Mouse (Mus musculus): ENCODE measurements around the gene Colec11. TPM values are rescaled to one million over a fixed set of nuclear protein-coding genes. Genes with fewer than 3 reads are reported as not detected.

The Colec11 gene
- polyA plus RNA-seq, 1 experiment, result not detected

GRCm38 (mm10) chr12:28621451-28622166 is 1.6 kb downstream of the Colec11 start:
- Histone ChIP-seq H3K27ac (ENCODE audit: control insufficient read depth, insufficient read depth, low read depth, low read length, poor library complexity) (no peak overlapping the region), H3K4me3 (replicated peaks; ENCODE audit: control insufficient read depth, low read depth, low read length) (no peak overlapping the region), H3K4me1 (ENCODE audit: control insufficient read depth, insufficient read depth, low read length) (no peaks in the 10 kb centered on the region)
- WGBS, result 31% methylated on average over 7 of the region's 7 CpGs
- TF ChIP-seq POLR2A (IDR thresholded peaks at IDR 0.05; ENCODE audit: borderline replicate concordance, control insufficient read depth, low read depth, low read length) (no peak), CTCF (IDR thresholded peaks at IDR 0.05; ENCODE audit: control insufficient read depth, insufficient read depth, low read length) (no peak)

GRCm38 (mm10) chr12:28617297-28617696 is 5.9 kb downstream of the Colec11 start:
- no peak overlapping the region for H3K4me3 ChIP-seq (replicated peaks; ENCODE audit: control insufficient read depth, low read depth, low read length)
- WGBS, result 35% methylated on average over 4 of the region's 4 CpGs
- no peak for TF ChIP-seq POLR2A (IDR thresholded peaks at IDR 0.05; ENCODE audit: borderline replicate concordance, control insufficient read depth, low read depth, low read length)
- no peak for TF ChIP-seq CTCF (IDR thresholded peaks at IDR 0.05; ENCODE audit: control insufficient read depth, insufficient read depth, low read length)
- no peaks in the 10 kb centered on the region; the same call in 1 of the 2 replicates for H3K4me1 ChIP-seq (ENCODE audit: control insufficient read depth, insufficient read depth, low read length)
- H3K27ac ChIP-seq (ENCODE audit: control insufficient read depth, insufficient read depth, low read depth, low read length, poor library complexity), result no peak overlapping the region

- WGBS, result 66% methylated on average over 7 of the region's 7 CpGs
- H3K27ac ChIP-seq (ENCODE audit: control insufficient read depth, insufficient read depth, low read depth, low read length, poor library complexity), result no peak overlapping the region
Observed at GRCm38 (mm10) chr12:28614401-28614800, 8.8 kb downstream of the Colec11 start.

GRCm38 (mm10) chr12:28612391-28612790 is 10.8 kb downstream of the Colec11 start:
- Histone ChIP-seq H3K4me3 (replicated peaks; ENCODE audit: control insufficient read depth, low read depth, low read length) (no peak overlapping the region), H3K4me1 (ENCODE audit: control insufficient read depth, insufficient read depth, low read length) (no peaks in the 10 kb centered on the region; the same call in 1 of the 2 replicates), H3K27ac (ENCODE audit: control insufficient read depth, insufficient read depth, low read depth, low read length, poor library complexity) (no peak overlapping the region)
- WGBS, result 67% methylated on average over 6 of the region's 6 CpGs
- TF ChIP-seq CTCF (IDR thresholded peaks at IDR 0.05; ENCODE audit: control insufficient read depth, insufficient read depth, low read length) (no peak), POLR2A (IDR thresholded peaks at IDR 0.05; ENCODE audit: borderline replicate concordance, control insufficient read depth, low read depth, low read length) (no peak)

More at GRCm38 (mm10) chr12:28614401-28614800, 8.8 kb downstream of the Colec11 start:
- no peak overlapping the region for H3K4me3 ChIP-seq (replicated peaks; ENCODE audit: control insufficient read depth, low read depth, low read length)
- H3K4me1 ChIP-seq (ENCODE audit: control insufficient read depth, insufficient read depth, low read length), result no peaks in the 10 kb centered on the region; the same call in 1 of the 2 replicates
- TF ChIP-seq CTCF (IDR thresholded peaks at IDR 0.05; ENCODE audit: control insufficient read depth, insufficient read depth, low read length) (no peak), POLR2A (IDR thresholded peaks at IDR 0.05; ENCODE audit: borderline replicate concordance, control insufficient read depth, low read depth, low read length) (no peak)

GRCm38 (mm10) chr12:28607546-28608305 is 15.5 kb downstream of the Colec11 start:
- 72% methylated on average over 17 of the region's 17 CpGs for WGBS
- Histone ChIP-seq H3K27ac (ENCODE audit: control insufficient read depth, insufficient read depth, low read depth, low read length, poor library complexity) (no peak overlapping the region), H3K4me1 (ENCODE audit: control insufficient read depth, insufficient read depth, low read length) (no peaks in the 10 kb centered on the region), H3K4me3 (replicated peaks; ENCODE audit: control insufficient read depth, low read depth, low read length) (no peak overlapping the region)
- TF ChIP-seq POLR2A (IDR thresholded peaks at IDR 0.05; ENCODE audit: borderline replicate concordance, control insufficient read depth, low read depth, low read length), result no peak
- no peak for TF ChIP-seq CTCF (IDR thresholded peaks at IDR 0.05; ENCODE audit: control insufficient read depth, insufficient read depth, low read length)

- Histone ChIP-seq H3K4me3 (replicated peaks; ENCODE audit: control insufficient read depth, low read depth, low read length) (no peak overlapping the region), H3K27ac (ENCODE audit: control insufficient read depth, insufficient read depth, low read depth, low read length, poor library complexity) (no peak overlapping the region), H3K4me1 (ENCODE audit: control insufficient read depth, insufficient read depth, low read length) (no peaks in the 10 kb centered on the region)
- TF ChIP-seq POLR2A (IDR thresholded peaks at IDR 0.05; ENCODE audit: borderline replicate concordance, control insufficient read depth, low read depth, low read length), result no peak
- no peak for TF ChIP-seq CTCF (IDR thresholded peaks at IDR 0.05; ENCODE audit: control insufficient read depth, insufficient read depth, low read length)
- WGBS, result 48% methylated on average over 1 of the region's 1 CpGs
Observed at GRCm38 (mm10) chr12:28603494-28603893, 19.7 kb downstream of the Colec11 start.

GRCm38 (mm10) chr12:28602259-28602658 is 20.9 kb downstream of the Colec11 start:
- Histone ChIP-seq H3K27ac (ENCODE audit: control insufficient read depth, insufficient read depth, low read depth, low read length, poor library complexity) (no peak overlapping the region), H3K4me1 (ENCODE audit: control insufficient read depth, insufficient read depth, low read length) (no peaks in the 10 kb centered on the region), H3K4me3 (replicated peaks; ENCODE audit: control insufficient read depth, low read depth, low read length) (no peak overlapping the region)
- no peak for TF ChIP-seq CTCF (IDR thresholded peaks at IDR 0.05; ENCODE audit: control insufficient read depth, insufficient read depth, low read length)
- TF ChIP-seq POLR2A (IDR thresholded peaks at IDR 0.05; ENCODE audit: borderline replicate concordance, control insufficient read depth, low read depth, low read length), result no peak
- 32% methylated on average over 4 of the region's 4 CpGs for WGBS

GRCm38 (mm10) chr12:28598526-28598991 is 24.6 kb downstream of the Colec11 start:
- WGBS, result 58% methylated on average over 2 of the region's 2 CpGs
- no peaks in the 10 kb centered on the region for H3K4me1 ChIP-seq (ENCODE audit: control insufficient read depth, insufficient read depth, low read length)

More at GRCm38 (mm10) chr12:28598526-28598991, 24.6 kb downstream of the Colec11 start:
- H3K27ac ChIP-seq (ENCODE audit: control insufficient read depth, insufficient read depth, low read depth, low read length, poor library complexity), result no peak overlapping the region
- no peak for TF ChIP-seq POLR2A (IDR thresholded peaks at IDR 0.05; ENCODE audit: borderline replicate concordance, control insufficient read depth, low read depth, low read length)
- TF ChIP-seq CTCF (IDR thresholded peaks at IDR 0.05; ENCODE audit: control insufficient read depth, insufficient read depth, low read length), result no peak
- no peak overlapping the region for H3K4me3 ChIP-seq (replicated peaks; ENCODE audit: control insufficient read depth, low read depth, low read length)

Data from bone marrow, adult 2 months (tissue).